Mouse (Mus musculus): ENCODE data around the gene Fundc1. TPM values are rescaled to one million over a fixed set of nuclear protein-coding genes. Genes with fewer than 3 reads are reported as not detected.
A peak's percentile ranks its signal among the peaks of the same experiment; 100 is the strongest.
"Not testable (repeated sequence)": the region's sequence is repeated elsewhere in the genome, so short reads cannot be mapped to it uniquely, and the experiment has no call there.

The Fundc1 gene
- 10 to 100 TPM; 31.1 to 34.7 TPM for total RNA-seq (2021)
- long read RNA-seq, experiment 1, transcript Fundc1-201 (5 exons, 1,983 nt), result major isoform, 29 of 33 reads
- long read RNA-seq, experiment 1, partial matches to known transcripts, result 0 of 33 reads
- long read RNA-seq, experiment 1, other reads (novel, unspliced or antisense), result 1 of 33 reads
- long read RNA-seq, experiment 2, transcript Fundc1-201 (5 exons, 1,983 nt), result major isoform, 16 of 20 reads
- long read RNA-seq, experiment 2, partial matches to known transcripts, result 0 of 20 reads
- long read RNA-seq, experiment 2, other reads (novel, unspliced or antisense), result 3 of 20 reads

- peak; percentile 95 to 97 for DNase-seq
These were observed at the start of gene Fundc1 for GRCm38 (mm10) chrX:17571621-17572459. TSS of gene Fundc1 (minus strand) at chrX:17572325.

- no peak for DNase-seq
These were observed 39.1 kb upstream of the Fundc1 start for GRCm38 (mm10) chrX:17611253-17611652.

GRCm38 (mm10) chrX:17608763-17609162 is 36.6 kb upstream of the Fundc1 start:
- DNase-seq, result peak in 1 of 2 experiments; percentile 4

- DNase-seq, result peak in 1 of 2 experiments; percentile 5
These were observed 35.5 kb upstream of the Fundc1 start for GRCm38 (mm10) chrX:17607668-17608067.

GRCm38 (mm10) chrX:17593331-17593730 is 21.2 kb upstream of the Fundc1 start:
- no peak for DNase-seq

- peak; percentile 63 to 86 for DNase-seq
These were observed 18.6 kb upstream of the Fundc1 start for GRCm38 (mm10) chrX:17590745-17591144.

- no peak for DNase-seq
These were observed 879 bp downstream of the Fundc1 start for GRCm38 (mm10) chrX:17571271-17571620.

- DNase-seq, result no peak
These were observed 3.5 kb downstream of the Fundc1 start for GRCm38 (mm10) chrX:17568670-17569069.

- DNase-seq, result no peak
These were observed 6.4 kb downstream of the Fundc1 start for GRCm38 (mm10) chrX:17565743-17566142.

GRCm38 (mm10) chrX:17564732-17565131 is 7.4 kb downstream of the Fundc1 start:
- no peak for DNase-seq

GRCm38 (mm10) chrX:17558746-17559145 is 13.4 kb downstream of the Fundc1 start:
- DNase-seq, result no peak

- no peak for DNase-seq
These were observed 17.6 kb downstream of the Fundc1 start for GRCm38 (mm10) chrX:17554488-17554887.

- DNase-seq, result not testable (repeated sequence)
These were observed 20.5 kb downstream of the Fundc1 start for GRCm38 (mm10) chrX:17551586-17551985.

GRCm38 (mm10) chrX:17547143-17547806 is 24.9 kb downstream of the Fundc1 start:
- DNase-seq, result no peak

GRCm38 (mm10) chrX:17544860-17545492 is 27.1 kb downstream of the Fundc1 start:
- DNase-seq, result peak in 1 of 2 experiments; percentile 26

- no peak for DNase-seq
These were observed 34.4 kb downstream of the Fundc1 start for GRCm38 (mm10) chrX:17537701-17538100.

GRCm38 (mm10) chrX:17527008-17527407 is 45.1 kb downstream of the Fundc1 start:
- DNase-seq, result peak; percentile 29 to 76

- no peak for DNase-seq
These were observed 50.9 kb downstream of the Fundc1 start for GRCm38 (mm10) chrX:17521221-17521716.

GRCm38 (mm10) chrX:17520086-17520485 is 52.0 kb downstream of the Fundc1 start:
- DNase-seq, result peak; percentile 61 to 78

- no peak for DNase-seq
These were observed 58.1 kb downstream of the Fundc1 start for GRCm38 (mm10) chrX:17514012-17514411.

GRCm38 (mm10) chrX:17512021-17512602 is 60.0 kb downstream of the Fundc1 start:
- DNase-seq, result peak; percentile 19 to 44
